23 mouse cellular contexts compared by ENCODE assay signal in the genomic region with DNA sequence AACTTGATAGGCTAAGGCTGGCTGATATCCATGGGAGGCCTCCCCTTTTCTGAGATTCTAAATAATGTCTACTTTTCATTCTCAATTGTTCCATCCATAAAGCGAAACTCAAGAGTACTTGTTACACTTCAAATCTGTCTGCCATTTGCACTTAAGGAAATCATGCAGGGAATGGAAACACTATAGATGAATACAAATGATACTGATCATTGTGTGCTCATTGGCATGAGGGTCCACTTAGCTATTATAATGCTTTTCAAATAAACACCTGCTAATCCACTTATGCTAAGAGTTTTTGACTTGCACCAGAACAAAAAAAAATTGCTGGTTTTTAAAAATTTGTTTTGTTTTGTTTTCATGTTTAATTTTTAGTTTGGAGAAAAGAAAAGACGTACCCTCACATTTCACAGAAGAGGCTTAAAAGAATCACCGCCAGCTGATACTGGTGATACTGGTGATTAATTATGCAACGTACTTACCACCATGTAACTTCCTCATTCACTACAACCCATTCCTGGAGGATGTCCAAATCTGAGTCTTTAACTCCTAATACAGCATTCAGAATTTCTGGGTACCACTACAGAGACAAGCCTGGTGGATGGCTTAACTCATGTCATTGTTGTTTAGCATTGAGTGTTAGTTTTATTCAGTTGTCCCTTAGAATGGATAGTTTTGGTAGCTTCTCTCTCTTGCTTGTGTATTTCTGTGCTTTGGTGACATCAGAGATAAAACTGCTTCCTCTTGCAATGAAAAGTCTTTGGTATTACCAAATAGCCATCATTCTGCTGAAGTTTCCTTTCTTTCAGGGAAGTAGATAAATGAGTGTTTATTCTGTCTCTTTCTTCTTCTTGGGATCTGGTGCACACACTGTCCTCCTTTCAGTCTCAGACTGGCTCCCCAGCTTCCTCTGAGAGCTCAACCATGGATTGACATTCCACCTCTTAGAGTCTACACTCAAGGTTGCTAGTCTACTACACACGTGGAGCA.
DNase-seq lines count a peak whose midpoint lies in the region; ATAC-seq lines count a peak whose summit lies in the region.
"Had no signal": no experiment of that assay in that cellular context is flagged by ENCODE, and none has a peak within 500 bp of the region (broad histone marks: within the 10 kb centered on the region; RNA-seq: fewer than 3 reads in every experiment).

No protein-coding gene starts in this region.

- 48% methylated on average over 5 of the region's 5 CpGs for WGBS in forebrain, embryonic 14.5 days
- WGBS in forebrain, embryonic 16.5 days, result 46% methylated on average over 5 of the region's 5 CpGs

- no peak overlapping the region for H3K9ac ChIP-seq in forebrain, embryonic 14.5 days (ENCODE audit: low read length)
- H3K9ac ChIP-seq in forebrain, embryonic 16.5 days (replicated peaks; ENCODE audit: low read depth, low read length), result no peak overlapping the region
- H3K9ac ChIP-seq: embryonic facial prominence, embryonic 13.5 days; forebrain, embryonic 15.5 days; hindbrain, embryonic 14.5 days; intestine, embryonic 15.5 days had no signal

- peak; percentile 75 for ATAC-seq in forebrain, embryonic 14.5 days
- no peak for ATAC-seq in forebrain, embryonic 16.5 days
- peak; percentile 77 for ATAC-seq in common myeloid progenitor, adult 5-6 weeks (replicated peaks; ENCODE audit: low read depth, poor library complexity, severe bottlenecking)
- ATAC-seq in megakaryocyte, adult 5-6 weeks (ENCODE audit: poor library complexity, severe bottlenecking), result peak; percentile 84
- ATAC-seq: forebrain, embryonic 15.5 days; intestine, embryonic 15.5 days had no signal

- DNase-seq in forebrain, embryonic 14.5 days (ENCODE audit: low spot score), result peak; percentile 59
- DNase-seq in 416B (ENCODE audit: low read depth), result peak; percentile 15
- DNase-seq in kidney, adult 8-10 months, result no peak
- no peak for DNase-seq in layer of hippocampus, adult 8-10 months (ENCODE audit: low spot score in 2 of 2)
- DNase-seq: adrenal gland, adult 2 months; adrenal gland, postnatal 25 days; cerebellum, adult 11 months; cerebellum, adult 8-10 months; cerebellum, postnatal 14 days; gastrocnemius, adult 2 months; gastrocnemius, postnatal 25 days; heart, adult 18-20 months; heart, postnatal 10 days had no signal

- H3K4me1 ChIP-seq in forebrain, embryonic 14.5 days (ENCODE audit: control insufficient read depth, insufficient read depth, low read length), result no peaks in the 10 kb centered on the region
- H3K4me1 ChIP-seq in forebrain, embryonic 16.5 days (replicated peaks; ENCODE audit: control insufficient read depth, insufficient read depth, low read length), result no peaks in the 10 kb centered on the region
- H3K4me1 ChIP-seq: embryonic facial prominence, embryonic 13.5 days; forebrain, embryonic 15.5 days; heart, embryonic 10.5 days; hindbrain, embryonic 10.5 days; intestine, embryonic 15.5 days had no signal

- H3K4me2 ChIP-seq in forebrain, embryonic 14.5 days (ENCODE audit: low read length), result no peak overlapping the region
- no peak overlapping the region for H3K4me2 ChIP-seq in forebrain, embryonic 16.5 days (ENCODE audit: low read length)
- H3K4me2 ChIP-seq: embryonic facial prominence, embryonic 13.5 days; forebrain, embryonic 15.5 days; hindbrain, embryonic 14.5 days; intestine, embryonic 15.5 days had no signal

- H3K27ac ChIP-seq in forebrain, embryonic 14.5 days (ENCODE audit: low read depth, low read length), result no peak overlapping the region
- H3K27ac ChIP-seq in forebrain, embryonic 16.5 days (ENCODE audit: low read length), result no peak overlapping the region
- H3K27ac ChIP-seq: embryonic facial prominence, embryonic 13.5 days; forebrain, embryonic 15.5 days; gastrocnemius, adult 2 months; heart, embryonic 10.5 days; hindbrain, embryonic 10.5 days; hindbrain, embryonic 14.5 days; intestine, embryonic 15.5 days had no signal

- no peaks in the 10 kb centered on the region; the same call in 1 of the 2 replicates for H3K27me3 ChIP-seq in forebrain, embryonic 14.5 days (replicated peaks; ENCODE audit: control insufficient read depth, insufficient read depth, low read length)
- H3K27me3 ChIP-seq in forebrain, embryonic 16.5 days (replicated peaks; ENCODE audit: control insufficient read depth, insufficient read depth, low read length), result no peaks in the 10 kb centered on the region
- H3K27me3 ChIP-seq: CH12.LX; embryonic facial prominence, embryonic 13.5 days; forebrain, embryonic 15.5 days; intestine, embryonic 15.5 days had no signal

- peaks cover 3% of the 10 kb centered on the region; the same call in 1 of the 2 replicates for H3K9me3 ChIP-seq in forebrain, embryonic 14.5 days (replicated peaks; ENCODE audit: control insufficient read depth, low read length)
- H3K9me3 ChIP-seq in forebrain, embryonic 16.5 days (ENCODE audit: control insufficient read depth, low read length), result peaks cover 3% of the 10 kb centered on the region; the same call in 1 of the 2 replicates
- H3K9me3 ChIP-seq: heart, embryonic 10.5 days; hindbrain, embryonic 10.5 days; intestine, embryonic 15.5 days had no signal

- no peak overlapping the region for H3K4me3 ChIP-seq in forebrain, embryonic 14.5 days (ENCODE audit: low read depth, low read length)
- no peak overlapping the region for H3K4me3 ChIP-seq in forebrain, embryonic 16.5 days (replicated peaks; ENCODE audit: low read length)
- H3K4me3 ChIP-seq: embryonic facial prominence, embryonic 13.5 days; forebrain, embryonic 15.5 days; gastrocnemius, adult 2 months; heart, embryonic 10.5 days; hindbrain, embryonic 10.5 days; intestine, embryonic 15.5 days had no signal

- no peaks in the 10 kb centered on the region for H3K36me3 ChIP-seq in forebrain, embryonic 14.5 days (ENCODE audit: control insufficient read depth, insufficient read depth, low read length)
- H3K36me3 ChIP-seq in forebrain, embryonic 16.5 days (ENCODE audit: control insufficient read depth, insufficient read depth), result no peaks in the 10 kb centered on the region
- H3K36me3 ChIP-seq: embryonic facial prominence, embryonic 13.5 days; forebrain, embryonic 15.5 days; heart, embryonic 10.5 days; hindbrain, embryonic 10.5 days; intestine, embryonic 15.5 days had no signal

Comparison
In these comparisons a context has a peak if more than half of its experiments do, and no peak if none do; other contexts are left out.
1. DNase-seq: peak in forebrain, embryonic 14.5 days (single experiment) and 416B (single experiment); none in kidney, adult 8-10 months (0 of 2) and layer of hippocampus, adult 8-10 months (0 of 2).